Mouse (Mus musculus): ENCODE results near the gene Sspo. TPM values are rescaled to one million over a fixed set of nuclear protein-coding genes. Genes with fewer than 3 reads are reported as not detected.

The Sspo gene
- polyA plus RNA-seq, 1 experiment from 2014 or later: 0.20 TPM

- Histone ChIP-seq H3K9me3 (ENCODE audit: control insufficient read depth, low read length) (no peaks in the 10 kb centered on the region), H3K36me3 (replicated peaks; ENCODE audit: control insufficient read depth, insufficient read depth) (peaks cover 91% of the 10 kb centered on the region), H3K9ac (no peak overlapping the region), H3K4me1 (replicated peaks; ENCODE audit: control insufficient read depth, insufficient read depth, low read length) (no peaks in the 10 kb centered on the region), H3K27ac (no peak overlapping the region), H3K4me3 (replicated peaks; ENCODE audit: low read length) (no peak overlapping the region), H3K4me2 (replicated peaks) (no peak overlapping the region), H3K27me3 (ENCODE audit: control insufficient read depth, insufficient read depth, low read length) (no peaks in the 10 kb centered on the region)
- DNase-seq (ENCODE audit: low spot score) (no peak), ATAC-seq (ENCODE audit: low FRiP score) (no peak)
- WGBS: 94% methylated on average over 1 of the region's 1 CpGs
Observed at GRCm38 (mm10) chr6:48414886-48415285, 33.1 kb upstream of the Sspo start.

- H3K9ac ChIP-seq: no peak overlapping the region
- H3K4me2 ChIP-seq (replicated peaks): no peak overlapping the region
- H3K4me1 ChIP-seq (replicated peaks; ENCODE audit: control insufficient read depth, insufficient read depth, low read length): no peaks in the 10 kb centered on the region
- no peaks in the 10 kb centered on the region for H3K9me3 ChIP-seq (ENCODE audit: control insufficient read depth, low read length)
- ATAC-seq (ENCODE audit: low FRiP score): no peak
- WGBS: 95% methylated on average over 7 of the region's 7 CpGs
- no peak for DNase-seq (ENCODE audit: low spot score)
- H3K4me3 ChIP-seq (replicated peaks; ENCODE audit: low read length): no peak overlapping the region
- H3K27ac ChIP-seq: no peak overlapping the region
- H3K27me3 ChIP-seq (ENCODE audit: control insufficient read depth, insufficient read depth, low read length): no peaks in the 10 kb centered on the region
- H3K36me3 ChIP-seq (replicated peaks; ENCODE audit: control insufficient read depth, insufficient read depth): peaks cover 84% of the 10 kb centered on the region
Observed at GRCm38 (mm10) chr6:48415636-48416035, 32.4 kb upstream of the Sspo start.

- Histone ChIP-seq H3K9ac (no peak overlapping the region), H3K27me3 (ENCODE audit: control insufficient read depth, insufficient read depth, low read length) (no peaks in the 10 kb centered on the region), H3K4me2 (replicated peaks) (no peak overlapping the region), H3K27ac (no peak overlapping the region), H3K9me3 (ENCODE audit: control insufficient read depth, low read length) (no peaks in the 10 kb centered on the region), H3K4me3 (replicated peaks; ENCODE audit: low read length) (no peak overlapping the region), H3K36me3 (replicated peaks; ENCODE audit: control insufficient read depth, insufficient read depth) (peaks cover 75% of the 10 kb centered on the region), H3K4me1 (replicated peaks; ENCODE audit: control insufficient read depth, insufficient read depth, low read length) (no peaks in the 10 kb centered on the region)
- 80% methylated on average over 2 of the region's 2 CpGs for WGBS
- DNase-seq (ENCODE audit: low spot score) (no peak), ATAC-seq (ENCODE audit: low FRiP score) (no peak)
Observed at GRCm38 (mm10) chr6:48416486-48416885, 31.5 kb upstream of the Sspo start.

- ATAC-seq (ENCODE audit: low FRiP score) (no peak), DNase-seq (ENCODE audit: low spot score) (no peak)
- Histone ChIP-seq H3K27ac (no peak overlapping the region), H3K27me3 (ENCODE audit: control insufficient read depth, insufficient read depth, low read length) (no peaks in the 10 kb centered on the region), H3K4me1 (replicated peaks; ENCODE audit: control insufficient read depth, insufficient read depth, low read length) (no peaks in the 10 kb centered on the region), H3K36me3 (replicated peaks; ENCODE audit: control insufficient read depth, insufficient read depth) (peaks cover 34% of the 10 kb centered on the region), H3K9ac (no peak overlapping the region), H3K9me3 (ENCODE audit: control insufficient read depth, low read length) (no peaks in the 10 kb centered on the region), H3K4me2 (replicated peaks) (no peak overlapping the region), H3K4me3 (replicated peaks; ENCODE audit: low read length) (no peak overlapping the region)
- 21% methylated on average over 2 of the region's 2 CpGs for WGBS
Observed at GRCm38 (mm10) chr6:48420647-48421046, 27.4 kb upstream of the Sspo start.

- no peak for DNase-seq (ENCODE audit: low spot score)
- H3K36me3 ChIP-seq (replicated peaks; ENCODE audit: control insufficient read depth, insufficient read depth): peaks cover 8% of the 10 kb centered on the region
- H3K9me3 ChIP-seq (ENCODE audit: control insufficient read depth, low read length): no peaks in the 10 kb centered on the region
- H3K27ac ChIP-seq: no peak overlapping the region
- no peaks in the 10 kb centered on the region for H3K4me1 ChIP-seq (replicated peaks; ENCODE audit: control insufficient read depth, insufficient read depth, low read length)
- 80% methylated on average over 3 of the region's 3 CpGs for WGBS
- H3K4me2 ChIP-seq (replicated peaks): no peak overlapping the region
- H3K4me3 ChIP-seq (replicated peaks; ENCODE audit: low read length): no peak overlapping the region
- ATAC-seq (ENCODE audit: low FRiP score): no peak
- no peaks in the 10 kb centered on the region for H3K27me3 ChIP-seq (ENCODE audit: control insufficient read depth, insufficient read depth, low read length)
- H3K9ac ChIP-seq: no peak overlapping the region
Observed at GRCm38 (mm10) chr6:48423336-48423735, 24.7 kb upstream of the Sspo start.

GRCm38 (mm10) chr6:48424074-48424473 is 24.0 kb upstream of the Sspo start:
- 67% methylated on average over 5 of the region's 5 CpGs for WGBS
- Histone ChIP-seq H3K4me1 (replicated peaks; ENCODE audit: control insufficient read depth, insufficient read depth, low read length) (no peaks in the 10 kb centered on the region), H3K4me2 (replicated peaks) (no peak overlapping the region), H3K36me3 (replicated peaks; ENCODE audit: control insufficient read depth, insufficient read depth) (0 out of 2 replicates have a peak, but pooled peaks cover under 1% of the 10 kb centered on the region), H3K27ac (no peak overlapping the region), H3K27me3 (ENCODE audit: control insufficient read depth, insufficient read depth, low read length) (no peaks in the 10 kb centered on the region), H3K9ac (no peak overlapping the region), H3K4me3 (replicated peaks; ENCODE audit: low read length) (no peak overlapping the region), H3K9me3 (ENCODE audit: control insufficient read depth, low read length) (no peaks in the 10 kb centered on the region)
- ATAC-seq (ENCODE audit: low FRiP score): no peak
- DNase-seq (ENCODE audit: low spot score): no peak

- 70% methylated on average over 5 of the region's 5 CpGs for WGBS
- ATAC-seq (ENCODE audit: low FRiP score): no peak
- DNase-seq (ENCODE audit: low spot score): no peak
- Histone ChIP-seq H3K9me3 (ENCODE audit: control insufficient read depth, low read length) (no peaks in the 10 kb centered on the region), H3K27me3 (ENCODE audit: control insufficient read depth, insufficient read depth, low read length) (no peaks in the 10 kb centered on the region), H3K36me3 (replicated peaks; ENCODE audit: control insufficient read depth, insufficient read depth) (no peaks in the 10 kb centered on the region), H3K4me3 (replicated peaks; ENCODE audit: low read length) (no peak overlapping the region), H3K4me1 (replicated peaks; ENCODE audit: control insufficient read depth, insufficient read depth, low read length) (no peaks in the 10 kb centered on the region), H3K27ac (no peak overlapping the region), H3K4me2 (replicated peaks) (no peak overlapping the region), H3K9ac (no peak overlapping the region)
Observed at GRCm38 (mm10) chr6:48426956-48427355, 21.1 kb upstream of the Sspo start.

- no peaks in the 10 kb centered on the region for H3K9me3 ChIP-seq (ENCODE audit: control insufficient read depth, low read length)
- H3K9ac ChIP-seq: no peak overlapping the region
- ATAC-seq (ENCODE audit: low FRiP score) (no peak), DNase-seq (ENCODE audit: low spot score) (no peak)
- H3K4me1 ChIP-seq (replicated peaks; ENCODE audit: control insufficient read depth, insufficient read depth, low read length): no peaks in the 10 kb centered on the region
- H3K36me3 ChIP-seq (replicated peaks; ENCODE audit: control insufficient read depth, insufficient read depth): no peaks in the 10 kb centered on the region
- 74% methylated on average over 4 of the region's 4 CpGs for WGBS
- no peak overlapping the region for H3K27ac ChIP-seq
- no peak overlapping the region for H3K4me2 ChIP-seq (replicated peaks)
- H3K27me3 ChIP-seq (ENCODE audit: control insufficient read depth, insufficient read depth, low read length): no peaks in the 10 kb centered on the region
- no peak overlapping the region for H3K4me3 ChIP-seq (replicated peaks; ENCODE audit: low read length)
Observed at GRCm38 (mm10) chr6:48428769-48429557, 19.1 kb upstream of the Sspo start.

- no peak for DNase-seq (ENCODE audit: low spot score)
Observed at GRCm38 (mm10) chr6:48430748-48431147, 17.3 kb upstream of the Sspo start.

More at GRCm38 (mm10) chr6:48430748-48431147, 17.3 kb upstream of the Sspo start:
- WGBS: 76% methylated on average over 5 of the region's 5 CpGs
- Histone ChIP-seq H3K36me3 (replicated peaks; ENCODE audit: control insufficient read depth, insufficient read depth) (no peaks in the 10 kb centered on the region), H3K9ac (no peak overlapping the region), H3K4me1 (replicated peaks; ENCODE audit: control insufficient read depth, insufficient read depth, low read length) (no peaks in the 10 kb centered on the region), H3K27me3 (ENCODE audit: control insufficient read depth, insufficient read depth, low read length) (no peaks in the 10 kb centered on the region), H3K27ac (no peak overlapping the region), H3K4me2 (replicated peaks) (no peak overlapping the region), H3K9me3 (ENCODE audit: control insufficient read depth, low read length) (no peaks in the 10 kb centered on the region), H3K4me3 (replicated peaks; ENCODE audit: low read length) (no peak overlapping the region)
- ATAC-seq (ENCODE audit: low FRiP score): no peak
